Mouse (Mus musculus) hindbrain, embryonic 15.5 days (tissue): Measurements from ENCODE around the gene Gm34653. TPM values are rescaled to one million over a fixed set of nuclear protein-coding genes. Genes with fewer than 3 reads are reported as not detected.
A peak's percentile ranks its signal among the peaks of the same experiment; 100 is the strongest.

Experiments
- ATAC-seq: fragments of 200-750 bp; cut with Nextera tagmentation; 2 replicates; pipeline ENCODE4 v1.8.0; 2017; ENCODE audit warnings: low read depth, moderate number of reproducible peaks, moderate TSS enrichment; ENCODE audit not compliant: low FRiP score
- H3K27ac ChIP-seq: fragments of 300-500 bp; sonication (generic); replicated peaks from 2 replicates; pipeline ENCODE4 v1.5.1; 2015; ENCODE audit warnings: mild to moderate bottlenecking, inconsistent platforms
- H3K27me3 ChIP-seq: fragments of 300-500 bp; sonication (generic); 2 replicates; pipeline ENCODE4 v1.6.1; 2015; ENCODE audit warnings: control low read depth, inconsistent platforms
- H3K36me3 ChIP-seq: fragments of 300-500 bp; sonication (generic); 2 replicates; pipeline ENCODE4 v1.6.1; 2015; ENCODE audit warnings: control low read depth, inconsistent platforms
- H3K4me1 ChIP-seq: fragments of 300-500 bp; sonication (generic); replicated peaks from 2 replicates; pipeline ENCODE4 v1.6.1; 2015; ENCODE audit warnings: control low read depth, inconsistent platforms
- H3K4me2 ChIP-seq: fragments of 300-500 bp; sonication (generic); 2 replicates; pipeline ENCODE4 v1.6.1; 2015; ENCODE audit warnings: moderate library complexity, mild to moderate bottlenecking, inconsistent platforms
- H3K4me3 ChIP-seq: fragments of 300-500 bp; sonication (generic); 2 replicates; pipeline ENCODE4 v1.5.1; 2015; ENCODE audit warnings: mild to moderate bottlenecking, inconsistent platforms
- H3K9ac ChIP-seq: fragments of 300-500 bp; sonication (generic); 2 replicates; pipeline ENCODE4 v1.6.1; 2015; ENCODE audit warnings: inconsistent platforms
- H3K9me3 ChIP-seq: fragments of 300-500 bp; sonication (generic); 2 replicates; pipeline ENCODE4 v1.6.1; 2016; ENCODE audit warnings: control low read depth, inconsistent platforms
- WGBS: fragments of 180-500 bp; shearing (Covaris S2); methylation state at CpG from one replicate; pipeline ENCODE4 v1.1.7; 2015; 5-methylcytosine and 5-hydroxymethylcytosine counted together
- polyA plus RNA-seq: library from polyadenylated mRNA; unstranded; fragments of >200 nt; fragmentation: Nextera tagmentation; extraction: Ambion mirVana; gene quantifications from 2 replicates; pipeline ENCODE4 v1.2.1, GENCODE M21; 2015

The Gm34653 gene
- polyA plus RNA-seq, 1 experiment from 2014 or later, result not detected

DNA sequence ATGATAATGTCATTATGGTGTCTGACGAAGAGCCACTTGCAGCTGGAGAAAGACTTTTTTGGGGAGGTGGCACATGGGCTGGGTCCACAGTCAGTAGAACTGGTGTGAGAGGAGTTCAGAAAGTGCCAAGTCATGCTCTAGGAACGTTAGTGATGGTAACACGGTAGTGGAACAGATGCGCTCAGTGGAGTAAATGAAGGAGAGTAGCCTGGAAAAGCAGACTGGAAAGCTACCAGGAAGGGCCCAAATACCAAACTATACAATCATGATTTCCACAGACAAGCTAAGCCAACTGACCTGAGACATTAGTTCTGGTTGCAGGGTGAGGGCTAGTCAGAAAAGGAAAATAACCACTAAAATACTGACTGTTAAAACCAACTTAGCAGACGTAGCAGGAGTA lies 36.9 kb downstream of the Gm34653 start:
- peaks cover 15% of the 10 kb centered on the region for H3K36me3 ChIP-seq
- no peaks in the 10 kb centered on the region for H3K9me3 ChIP-seq
- H3K27ac ChIP-seq, result no peak overlapping the region
- peak overlapping the region; percentile 22 for H3K9ac ChIP-seq
- H3K4me2 ChIP-seq, result peak overlapping the region; percentile 61
- ATAC-seq, result no peak
- 33% methylated on average over 5 of the region's 5 CpGs for WGBS
- H3K4me3 ChIP-seq, result peak overlapping the region; percentile 86
- H3K27me3 ChIP-seq, result peaks cover 18% of the 10 kb centered on the region
- peaks cover 31% of the 10 kb centered on the region for H3K4me1 ChIP-seq

- Histone ChIP-seq H3K27ac (peak overlapping the region; percentile 92), H3K9ac (peak overlapping the region; percentile 99), H3K4me3 (peak overlapping the region; percentile 86), H3K4me2 (peak overlapping the region; percentile 61), H3K36me3 (peaks cover 3% of the 10 kb centered on the region), H3K27me3 (peaks cover 23% of the 10 kb centered on the region), H3K4me1 (peaks cover 31% of the 10 kb centered on the region), H3K9me3 (no peaks in the 10 kb centered on the region)
- ATAC-seq, result peak; percentile 99
- under 1% methylated on average over 67 of the region's 67 CpGs for WGBS
Measured at GRCm38 (mm10) chr2:34870520-34871474, 38.0 kb downstream of the Gm34653 start.

GRCm38 (mm10) chr2:34874271-34874670 lies 41.5 kb downstream of the Gm34653 start, which contains the start of gene Cutal:
Cutal (plus strand) TSS chr2:34874396.
- 5% methylated on average over 14 of the region's 14 CpGs for WGBS
- peaks cover 13% of the 10 kb centered on the region for H3K4me1 ChIP-seq
- peaks cover 23% of the 10 kb centered on the region for H3K27me3 ChIP-seq
- no peak within 1 kb of the TSS for H3K9ac ChIP-seq
- no peak within 1 kb of the TSS for H3K4me3 ChIP-seq
- H3K9me3 ChIP-seq, result no peaks in the 10 kb centered on the region
- H3K36me3 ChIP-seq, result no peaks in the 10 kb centered on the region
- peak within 1 kb of the TSS; percentile 31 for H3K4me2 ChIP-seq
- no peak within 1 kb of the TSS for H3K27ac ChIP-seq
- ATAC-seq, result no peak

DNA sequence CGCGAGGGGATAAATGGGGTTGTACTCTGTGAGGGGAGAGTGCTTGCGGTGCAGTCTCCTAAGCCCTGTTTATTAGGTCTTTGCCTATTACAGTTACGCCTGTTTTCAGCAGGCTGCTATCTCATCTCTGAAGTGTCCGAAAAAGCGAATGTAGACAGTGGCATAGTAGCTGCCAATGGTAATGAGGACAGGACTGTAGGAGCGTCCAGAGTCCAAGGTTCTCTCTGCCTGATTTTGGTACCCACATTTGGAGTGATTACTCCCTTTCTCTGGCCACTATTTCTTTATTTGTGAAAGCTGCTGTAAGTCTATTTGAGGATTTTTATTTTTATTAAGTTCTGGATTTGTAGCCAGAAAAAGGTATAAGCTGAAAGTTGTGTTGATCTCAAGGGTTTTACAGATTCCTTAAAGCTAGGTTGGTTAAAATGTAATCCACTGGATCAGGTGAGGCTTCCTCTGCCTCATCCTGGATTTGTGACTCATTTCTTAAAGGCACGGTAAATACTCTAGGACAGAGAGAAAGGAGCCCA lies 42.1 kb downstream of the Gm34653 start, which contains the start of gene Psmd5:
Gene Psmd5 (minus strand): TSS at position 153 of the 530 bp plus-strand sequence.
- no peak for ATAC-seq
- peaks cover 23% of the 10 kb centered on the region for H3K27me3 ChIP-seq
- H3K27ac ChIP-seq, result no peak within 1 kb of the TSS
- H3K9me3 ChIP-seq, result no peaks in the 10 kb centered on the region
- H3K9ac ChIP-seq, result no peak within 1 kb of the TSS
- H3K4me2 ChIP-seq, result peak within 1 kb of the TSS; percentile 31
- H3K4me3 ChIP-seq, result no peak within 1 kb of the TSS
- no peaks in the 10 kb centered on the region for H3K36me3 ChIP-seq
- 22% methylated on average over 8 of the region's 8 CpGs for WGBS
- peaks cover 7% of the 10 kb centered on the region for H3K4me1 ChIP-seq

DNA sequence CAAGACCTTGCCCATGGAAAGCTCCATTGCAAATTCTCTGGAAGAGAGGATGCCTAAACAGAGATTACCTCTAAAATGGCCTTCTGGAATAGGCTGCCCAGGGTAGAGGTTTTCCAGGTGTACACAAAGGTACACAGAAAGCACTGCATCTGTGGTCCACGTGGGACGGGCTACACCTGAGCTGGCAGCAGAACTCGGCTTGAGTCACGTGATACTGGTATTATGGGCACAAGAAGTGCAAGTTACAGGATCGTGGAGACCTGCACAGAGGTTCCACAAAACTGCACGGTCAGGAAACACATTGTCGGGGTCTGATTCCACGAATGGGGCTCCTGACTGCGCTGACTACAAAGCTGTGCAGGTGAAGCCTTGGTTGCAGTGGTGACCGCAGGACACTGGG lies 47.2 kb downstream of the Gm34653 start:
- no peak overlapping the region for H3K9ac ChIP-seq
- H3K4me2 ChIP-seq, result no peak overlapping the region
- H3K36me3 ChIP-seq, result no peaks in the 10 kb centered on the region
- no peaks in the 10 kb centered on the region for H3K4me1 ChIP-seq
- H3K9me3 ChIP-seq, result no peaks in the 10 kb centered on the region
- H3K27me3 ChIP-seq, result peaks cover 5% of the 10 kb centered on the region; the same call in 1 of the 2 replicates
- WGBS, result 88% methylated on average over 10 of the region's 10 CpGs
- no peak overlapping the region for H3K4me3 ChIP-seq
- no peak overlapping the region for H3K27ac ChIP-seq
- no peak for ATAC-seq

DNA sequence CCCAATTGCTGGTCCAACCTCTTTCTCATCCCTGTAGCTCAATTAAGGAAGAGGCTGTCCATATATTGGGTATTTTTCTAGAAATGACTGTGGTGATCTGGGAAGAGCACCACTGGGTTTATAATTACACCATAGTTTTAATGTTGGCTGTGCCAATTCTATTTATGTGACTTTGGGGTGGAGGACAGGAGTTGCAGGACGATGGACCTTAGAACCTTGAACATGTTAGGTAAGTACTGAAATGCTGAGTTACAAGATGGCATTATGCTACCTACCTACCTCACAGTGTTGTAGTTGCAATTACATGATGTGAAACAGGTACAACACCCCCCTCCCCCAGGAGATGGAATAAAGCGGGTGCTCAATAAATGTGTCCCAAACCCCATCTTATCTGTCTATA lies 50.0 kb downstream of the Gm34653 start:
- Histone ChIP-seq H3K27me3 (peaks cover 3% of the 10 kb centered on the region; the same call in 1 of the 2 replicates), H3K4me1 (no peaks in the 10 kb centered on the region), H3K4me3 (no peak overlapping the region), H3K4me2 (no peak overlapping the region), H3K27ac (no peak overlapping the region), H3K9me3 (no peaks in the 10 kb centered on the region), H3K9ac (no peak overlapping the region), H3K36me3 (no peaks in the 10 kb centered on the region)
- no peak for ATAC-seq
- 98% methylated on average over 2 of the region's 2 CpGs for WGBS

DNA sequence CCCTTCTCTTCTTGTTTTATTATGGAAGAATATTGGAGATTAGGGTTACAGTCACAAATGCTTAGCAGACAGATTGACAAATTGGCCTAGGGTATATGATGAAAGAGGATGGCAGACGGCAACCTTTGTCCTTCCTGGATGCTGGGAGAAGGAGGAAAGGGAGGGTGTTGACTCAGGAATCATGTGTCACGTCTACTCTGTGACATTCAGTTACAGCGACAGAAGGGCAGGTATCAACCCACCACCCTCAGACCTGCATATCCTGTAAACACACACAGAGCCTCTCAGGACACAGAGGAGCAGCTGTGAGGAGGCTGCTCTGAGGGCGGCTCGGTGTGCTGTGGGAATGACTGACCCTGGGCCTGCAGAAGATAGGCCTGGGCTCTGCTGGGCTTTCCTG lies 50.4 kb downstream of the Gm34653 start:
- no peaks in the 10 kb centered on the region for H3K4me1 ChIP-seq
- H3K27me3 ChIP-seq, result peaks cover 3% of the 10 kb centered on the region; the same call in 1 of the 2 replicates
- H3K4me2 ChIP-seq, result no peak overlapping the region
- ATAC-seq, result no peak
- 67% methylated on average over 5 of the region's 5 CpGs for WGBS
- no peaks in the 10 kb centered on the region for H3K36me3 ChIP-seq
- no peaks in the 10 kb centered on the region for H3K9me3 ChIP-seq
- no peak overlapping the region for H3K9ac ChIP-seq
- H3K4me3 ChIP-seq, result no peak overlapping the region
- H3K27ac ChIP-seq, result no peak overlapping the region

DNA sequence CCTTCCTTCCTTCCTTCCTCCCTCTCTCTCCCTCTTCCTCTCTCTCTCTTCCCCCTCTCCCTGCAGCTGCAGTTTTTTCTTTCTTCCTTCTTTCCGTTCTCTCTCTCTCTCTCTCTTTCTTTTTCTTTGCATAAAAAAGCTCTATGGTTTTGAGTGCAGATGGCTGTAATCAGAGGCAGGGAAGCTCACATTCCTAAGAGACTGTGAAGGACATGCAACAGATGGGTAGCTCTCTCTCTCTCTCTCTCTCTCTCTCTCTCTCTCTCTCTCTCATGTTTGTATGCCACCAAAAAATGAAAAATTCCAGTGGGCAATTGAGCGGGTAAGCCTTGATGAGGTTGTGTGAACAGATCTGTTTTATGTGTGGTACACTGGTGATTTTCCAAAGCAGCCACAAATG lies 51.4 kb downstream of the Gm34653 start:
- no peak overlapping the region for H3K4me2 ChIP-seq
- H3K4me1 ChIP-seq, result no peaks in the 10 kb centered on the region
- H3K9ac ChIP-seq, result no peak overlapping the region
- no peak overlapping the region for H3K4me3 ChIP-seq
- ATAC-seq, result no peak
- whole genome bisulfite sequencing, result 87% methylated on average over 2 of the region's 2 CpGs
- H3K27ac ChIP-seq, result no peak overlapping the region
- H3K9me3 ChIP-seq, result no peaks in the 10 kb centered on the region
- no peaks in the 10 kb centered on the region for H3K36me3 ChIP-seq
- peaks cover 3% of the 10 kb centered on the region; the same call in 1 of the 2 replicates for H3K27me3 ChIP-seq

Other genes with a start within 250 kb of the Gm34653 start
- gene Gapvd1, start 77.8 kb upstream of the Gm34653 start, polyA plus RNA-seq, result 106 and 108 TPM in 2 replicates
- gene Hspa5, start 61.0 kb upstream of the Gm34653 start, polyA plus RNA-seq, result 436 and 443 TPM in 2 replicates
- gene Rabepk, start 33.1 kb upstream of the Gm34653 start, polyA plus RNA-seq, result 24.8 and 27.3 TPM in 2 replicates
- 96.8 and 97.6 TPM in 2 replicates for gene Fbxw2, start 6.7 kb upstream of the Gm34653 start, polyA plus RNA-seq
- gene Cutal, start 41.4 kb downstream of the Gm34653 start, polyA plus RNA-seq, result 0.32 and 0.39 TPM in 2 replicates
- gene Psmd5, start 42.0 kb downstream of the Gm34653 start, polyA plus RNA-seq, result 97.3 and 97.9 TPM in 2 replicates
- gene Phf19, start 81.0 kb downstream of the Gm34653 start, polyA plus RNA-seq, result 2.1 and 2.3 TPM in 2 replicates
- gene Traf1, start 128.8 kb downstream of the Gm34653 start, polyA plus RNA-seq, result 2.0 and 2.2 TPM in 2 replicates
- 0.37 and 0.84 TPM in 2 replicates for gene Hc, start 228.4 kb downstream of the Gm34653 start, polyA plus RNA-seq